23 mouse cellular contexts compared by ENCODE assay signal in the genomic region with DNA sequence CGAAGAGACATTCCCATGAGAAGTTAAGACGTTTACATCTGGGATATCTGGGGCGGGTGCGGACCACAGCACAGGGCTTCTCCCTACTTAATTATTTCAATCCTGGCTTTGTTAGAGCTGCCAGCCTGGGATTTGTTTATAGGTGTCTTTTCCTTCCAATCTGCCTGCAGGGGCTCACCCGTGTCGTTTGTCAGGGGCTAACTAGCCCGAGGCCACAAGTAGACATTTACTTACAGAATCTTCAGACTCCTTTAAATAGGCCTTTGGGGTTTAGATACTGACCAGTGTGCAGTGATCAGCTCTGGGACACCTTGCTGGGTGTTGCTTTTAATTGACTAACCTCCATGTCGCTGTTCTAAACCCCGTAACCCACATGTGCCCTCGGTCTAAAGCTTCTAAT.
DNase-seq lines count a peak whose midpoint lies in the region; ATAC-seq lines count a peak whose summit lies in the region.
"Had no signal": no experiment of that assay in that cellular context is flagged by ENCODE, and none has a peak within 500 bp of the region (broad histone marks: within the 10 kb centered on the region; RNA-seq: fewer than 3 reads in every experiment).

No protein-coding gene starts in this region.

- no peak for ATAC-seq in forebrain, embryonic 11.5 days (replicated peaks; ENCODE audit: low FRiP score)
- ATAC-seq in forebrain, embryonic 16.5 days, result no peak
- no peak for ATAC-seq in midbrain, embryonic 13.5 days
- ATAC-seq in midbrain, embryonic 15.5 days (replicated peaks), result no peak
- no peak; the same call in 1 of the 2 replicates for ATAC-seq in forebrain, embryonic 14.5 days
- ATAC-seq in neural tube, embryonic 13.5 days (ENCODE audit: low read depth), result no peak

- H3K27ac ChIP-seq in forebrain, embryonic 11.5 days (ENCODE audit: low read depth, low read length), result no peak overlapping the region
- no peak overlapping the region for H3K27ac ChIP-seq in forebrain, embryonic 16.5 days (ENCODE audit: low read length)
- H3K27ac ChIP-seq in midbrain, embryonic 13.5 days, result peak overlapping the region; percentile 17; the same call in 1 of the 2 replicates
- H3K27ac ChIP-seq in midbrain, embryonic 15.5 days, result no peak overlapping the region
- peak overlapping the region; percentile 14; the same call in 1 of the 2 replicates for H3K27ac ChIP-seq in forebrain, embryonic 14.5 days (ENCODE audit: low read depth, low read length)
- peak overlapping the region; percentile 69; the same call in 1 of the 2 replicates for H3K27ac ChIP-seq in neural tube, embryonic 13.5 days (replicated peaks)
- H3K27ac ChIP-seq: intestine, embryonic 15.5 days; kidney, embryonic 15.5 days; limb, embryonic 15.5 days; liver, embryonic 15.5 days; midbrain, embryonic 12.5 days; stomach, embryonic 15.5 days had no signal

- no peaks in the 10 kb centered on the region for H3K9me3 ChIP-seq in forebrain, embryonic 11.5 days (ENCODE audit: control insufficient read depth, low read length)
- H3K9me3 ChIP-seq in forebrain, embryonic 16.5 days (ENCODE audit: control insufficient read depth, low read length), result no peaks in the 10 kb centered on the region
- H3K9me3 ChIP-seq in midbrain, embryonic 13.5 days, result no peaks in the 10 kb centered on the region
- no peaks in the 10 kb centered on the region for H3K9me3 ChIP-seq in midbrain, embryonic 15.5 days
- no peaks in the 10 kb centered on the region for H3K9me3 ChIP-seq in forebrain, embryonic 14.5 days (replicated peaks; ENCODE audit: control insufficient read depth, low read length)
- H3K9me3 ChIP-seq in neural tube, embryonic 13.5 days, result no peaks in the 10 kb centered on the region
- H3K9me3 ChIP-seq: intestine, embryonic 15.5 days; kidney, embryonic 15.5 days; limb, embryonic 15.5 days; liver, embryonic 15.5 days; midbrain, embryonic 12.5 days; stomach, embryonic 15.5 days had no signal

- no peak overlapping the region for H3K4me2 ChIP-seq in forebrain, embryonic 11.5 days (ENCODE audit: low read depth, low read length, severe bottlenecking)
- no peak overlapping the region for H3K4me2 ChIP-seq in forebrain, embryonic 16.5 days (ENCODE audit: low read length)
- no peak overlapping the region for H3K4me2 ChIP-seq in midbrain, embryonic 13.5 days (replicated peaks)
- no peak overlapping the region for H3K4me2 ChIP-seq in midbrain, embryonic 15.5 days
- no peak overlapping the region for H3K4me2 ChIP-seq in forebrain, embryonic 14.5 days (ENCODE audit: low read length)
- no peak overlapping the region for H3K4me2 ChIP-seq in neural tube, embryonic 13.5 days
- H3K4me2 ChIP-seq: intestine, embryonic 15.5 days; kidney, embryonic 15.5 days; limb, embryonic 15.5 days; liver, embryonic 15.5 days; midbrain, embryonic 12.5 days; stomach, embryonic 15.5 days had no signal

- H3K27me3 ChIP-seq in forebrain, embryonic 11.5 days (ENCODE audit: control insufficient read depth, insufficient read depth, low read length), result no peaks in the 10 kb centered on the region
- H3K27me3 ChIP-seq in forebrain, embryonic 16.5 days (replicated peaks; ENCODE audit: control insufficient read depth, insufficient read depth, low read length), result no peaks in the 10 kb centered on the region
- no peaks in the 10 kb centered on the region for H3K27me3 ChIP-seq in midbrain, embryonic 13.5 days
- no peaks in the 10 kb centered on the region for H3K27me3 ChIP-seq in midbrain, embryonic 15.5 days (replicated peaks)
- no peaks in the 10 kb centered on the region for H3K27me3 ChIP-seq in forebrain, embryonic 14.5 days (replicated peaks; ENCODE audit: control insufficient read depth, insufficient read depth, low read length)
- H3K27me3 ChIP-seq in neural tube, embryonic 13.5 days, result no peaks in the 10 kb centered on the region
- H3K27me3 ChIP-seq: CH12.LX; intestine, embryonic 15.5 days; kidney, embryonic 15.5 days; limb, embryonic 15.5 days; liver, embryonic 15.5 days; stomach, embryonic 15.5 days had no signal

- WGBS in forebrain, embryonic 11.5 days, result 16% methylated on average over 10 of the region's 10 CpGs
- 17% methylated on average over 10 of the region's 10 CpGs for WGBS in forebrain, embryonic 16.5 days
- WGBS in midbrain, embryonic 13.5 days, result 22% methylated on average over 10 of the region's 10 CpGs
- 24% methylated on average over 10 of the region's 10 CpGs for WGBS in midbrain, embryonic 15.5 days
- WGBS in forebrain, embryonic 14.5 days, result 11% methylated on average over 10 of the region's 10 CpGs
- WGBS in neural tube, embryonic 13.5 days, result 12% methylated on average over 10 of the region's 10 CpGs

- H3K9ac ChIP-seq in forebrain, embryonic 11.5 days (ENCODE audit: low read length), result no peak overlapping the region
- H3K9ac ChIP-seq in forebrain, embryonic 16.5 days (replicated peaks; ENCODE audit: low read depth, low read length), result no peak overlapping the region
- no peak overlapping the region for H3K9ac ChIP-seq in midbrain, embryonic 13.5 days (replicated peaks)
- no peak overlapping the region for H3K9ac ChIP-seq in midbrain, embryonic 15.5 days
- no peak overlapping the region for H3K9ac ChIP-seq in forebrain, embryonic 14.5 days (ENCODE audit: low read length)
- H3K9ac ChIP-seq in neural tube, embryonic 13.5 days, result no peak overlapping the region
- H3K9ac ChIP-seq: intestine, embryonic 15.5 days; kidney, embryonic 15.5 days; limb, embryonic 15.5 days; liver, embryonic 15.5 days; midbrain, embryonic 12.5 days; stomach, embryonic 15.5 days had no signal

- no peaks in the 10 kb centered on the region for H3K36me3 ChIP-seq in forebrain, embryonic 11.5 days (ENCODE audit: control insufficient read depth, insufficient read depth, low read length)
- no peaks in the 10 kb centered on the region for H3K36me3 ChIP-seq in forebrain, embryonic 16.5 days (ENCODE audit: control insufficient read depth, insufficient read depth)
- H3K36me3 ChIP-seq in midbrain, embryonic 13.5 days, result no peaks in the 10 kb centered on the region
- H3K36me3 ChIP-seq in midbrain, embryonic 15.5 days (replicated peaks), result no peaks in the 10 kb centered on the region
- no peaks in the 10 kb centered on the region for H3K36me3 ChIP-seq in forebrain, embryonic 14.5 days (ENCODE audit: control insufficient read depth, insufficient read depth, low read length)
- no peaks in the 10 kb centered on the region for H3K36me3 ChIP-seq in neural tube, embryonic 13.5 days
- H3K36me3 ChIP-seq: intestine, embryonic 15.5 days; kidney, embryonic 15.5 days; limb, embryonic 15.5 days; liver, embryonic 15.5 days; midbrain, embryonic 12.5 days; stomach, embryonic 15.5 days had no signal

- peak; percentile 52 for DNase-seq in forebrain, embryonic 11.5 days (ENCODE audit: low spot score)
- DNase-seq in forebrain, embryonic 14.5 days (ENCODE audit: low spot score), result no peak
- no peak for DNase-seq in layer of hippocampus, adult 9-11 months
- no peak for DNase-seq in natural killer cell, adult 2 months (ENCODE audit: low spot score in 2 of 2)
- DNase-seq: cerebellum, adult 11 months; heart, adult 18-20 months; heart, postnatal 36 days; layer of hippocampus, postnatal 36 days; right cerebral cortex, postnatal 25 days; thymus, adult 18-20 months had no signal

- H3K4me1 ChIP-seq in forebrain, embryonic 11.5 days (replicated peaks; ENCODE audit: control insufficient read depth, insufficient read depth, low read length), result peaks cover 9% of the 10 kb centered on the region; the same call in 1 of the 2 replicates
- peaks cover 20% of the 10 kb centered on the region for H3K4me1 ChIP-seq in forebrain, embryonic 16.5 days (replicated peaks; ENCODE audit: control insufficient read depth, insufficient read depth, low read length)
- peaks cover 39% of the 10 kb centered on the region for H3K4me1 ChIP-seq in midbrain, embryonic 13.5 days (replicated peaks)
- H3K4me1 ChIP-seq in midbrain, embryonic 15.5 days, result peaks cover 27% of the 10 kb centered on the region
- H3K4me1 ChIP-seq in forebrain, embryonic 14.5 days (ENCODE audit: control insufficient read depth, insufficient read depth, low read length), result peaks cover 26% of the 10 kb centered on the region
- peaks cover 61% of the 10 kb centered on the region for H3K4me1 ChIP-seq in neural tube, embryonic 13.5 days (replicated peaks)
- H3K4me1 ChIP-seq: intestine, embryonic 15.5 days; liver, embryonic 15.5 days; stomach, embryonic 15.5 days had no signal

- no peak overlapping the region for H3K4me3 ChIP-seq in forebrain, embryonic 11.5 days (ENCODE audit: low read depth, low read length)
- no peak overlapping the region for H3K4me3 ChIP-seq in forebrain, embryonic 16.5 days (replicated peaks; ENCODE audit: low read length)
- H3K4me3 ChIP-seq in midbrain, embryonic 13.5 days (replicated peaks), result no peak overlapping the region
- H3K4me3 ChIP-seq in midbrain, embryonic 15.5 days, result no peak overlapping the region
- H3K4me3 ChIP-seq in forebrain, embryonic 14.5 days (ENCODE audit: low read depth, low read length), result no peak overlapping the region
- H3K4me3 ChIP-seq in neural tube, embryonic 13.5 days, result no peak overlapping the region
- H3K4me3 ChIP-seq: erythroblast, embryonic 14.5 days; intestine, embryonic 15.5 days; kidney, embryonic 15.5 days; limb, embryonic 15.5 days; liver, embryonic 15.5 days; midbrain, embryonic 12.5 days; myocyte; stomach, embryonic 15.5 days had no signal

Comparison
In these comparisons a context has a peak if more than half of its experiments do, and no peak if none do; other contexts are left out.
1. H3K27ac ChIP-seq: peak in midbrain, embryonic 13.5 days (single experiment), forebrain, embryonic 14.5 days (single experiment) and neural tube, embryonic 13.5 days (single experiment); none in forebrain, embryonic 11.5 days (single experiment), forebrain, embryonic 16.5 days (single experiment) and midbrain, embryonic 15.5 days (single experiment).